Mouse (Mus musculus) kidney, embryonic 15.5 days (tissue): Measurements from ENCODE around the gene Pip4k2b. TPM values are rescaled to one million over a fixed set of nuclear protein-coding genes. Genes with fewer than 3 reads are reported as not detected.

Experiments
- ATAC-seq: fragments of 200-750 bp; cut with Nextera tagmentation; replicated peaks from 2 replicates; pipeline ENCODE4 v1.8.0; 2017; ENCODE audit warnings: moderate TSS enrichment; ENCODE audit not compliant: low FRiP score
- H3K27ac ChIP-seq: fragments of 300-500 bp; sonication (generic); 2 replicates; pipeline ENCODE4 v1.5.1; 2015; ENCODE audit warnings: mild to moderate bottlenecking, inconsistent platforms
- H3K27me3 ChIP-seq: fragments of 300-500 bp; sonication (generic); 2 replicates; pipeline ENCODE4 v1.6.1; 2015; ENCODE audit warnings: inconsistent platforms
- H3K36me3 ChIP-seq: fragments of 300-500 bp; sonication (generic); 2 replicates; pipeline ENCODE4 v1.6.1; 2015; ENCODE audit warnings: inconsistent platforms
- H3K4me1 ChIP-seq: fragments of 300-500 bp; sonication (generic); 2 replicates; pipeline ENCODE4 v1.6.1; 2015; ENCODE audit warnings: inconsistent platforms
- H3K4me2 ChIP-seq: fragments of 300-500 bp; sonication (generic); 2 replicates; pipeline ENCODE4 v1.6.1; 2015; ENCODE audit warnings: moderate library complexity, mild to moderate bottlenecking, inconsistent platforms
- H3K4me3 ChIP-seq: fragments of 300-500 bp; sonication (generic); replicated peaks from 2 replicates; pipeline ENCODE4 v1.5.1; 2015; ENCODE audit warnings: mild to moderate bottlenecking, inconsistent platforms
- H3K9ac ChIP-seq: fragments of 300-500 bp; sonication (generic); 2 replicates; pipeline ENCODE4 v1.6.1; 2015; ENCODE audit warnings: mild to moderate bottlenecking, inconsistent platforms
- H3K9me3 ChIP-seq: fragments of 300-500 bp; sonication (generic); replicated peaks from 2 replicates; pipeline ENCODE4 v1.6.1; 2016; ENCODE audit warnings: inconsistent platforms
- WGBS: fragments of 180-500 bp; shearing (Covaris S2); methylation state at CpG from one replicate; pipeline ENCODE4 v1.1.7; 2015; ENCODE audit warnings: mixed read lengths; 5-methylcytosine and 5-hydroxymethylcytosine counted together
- polyA plus RNA-seq: library from polyadenylated mRNA; unstranded; fragments of >200 nt; fragmentation: Nextera tagmentation; extraction: Ambion mirVana; gene quantifications from 2 replicates; pipeline ENCODE4 v1.2.1, GENCODE M21; 2015

Gene Pip4k2b
- polyA plus RNA-seq, 1 experiment from 2014 or later: 1.8 TPM

DNA sequence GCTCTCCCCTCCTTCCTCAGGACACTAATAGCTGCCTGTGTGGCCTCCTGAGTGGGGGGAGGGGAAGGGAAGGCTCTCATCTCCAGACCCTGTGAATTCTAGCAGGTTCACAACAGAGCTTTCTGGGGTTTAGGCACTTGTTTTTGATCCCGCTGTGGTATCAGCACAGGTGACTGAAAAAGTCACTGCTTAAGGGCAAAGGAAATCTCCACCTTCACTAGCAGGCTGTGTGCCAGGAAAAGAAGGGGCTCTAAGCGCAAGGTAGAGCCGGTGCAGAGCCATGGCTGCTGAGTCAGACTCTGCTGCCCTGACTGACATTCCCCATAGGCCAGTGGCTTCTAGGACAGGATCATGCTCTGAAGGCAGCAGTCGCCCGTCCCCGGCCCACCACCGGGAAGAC is 15.8 kb downstream of the Pip4k2b start:
- Histone ChIP-seq H3K4me1 (peaks cover 4% of the 10 kb centered on the region), H3K27me3 (no peaks in the 10 kb centered on the region), H3K9ac (no peak overlapping the region), H3K36me3 (peaks cover 86% of the 10 kb centered on the region), H3K4me3 (no peak overlapping the region), H3K9me3 (no peaks in the 10 kb centered on the region), H3K27ac (no peak overlapping the region), H3K4me2 (no peak overlapping the region)
- no peak for ATAC-seq
- WGBS: 76% methylated on average over 7 of the region's 7 CpGs

DNA sequence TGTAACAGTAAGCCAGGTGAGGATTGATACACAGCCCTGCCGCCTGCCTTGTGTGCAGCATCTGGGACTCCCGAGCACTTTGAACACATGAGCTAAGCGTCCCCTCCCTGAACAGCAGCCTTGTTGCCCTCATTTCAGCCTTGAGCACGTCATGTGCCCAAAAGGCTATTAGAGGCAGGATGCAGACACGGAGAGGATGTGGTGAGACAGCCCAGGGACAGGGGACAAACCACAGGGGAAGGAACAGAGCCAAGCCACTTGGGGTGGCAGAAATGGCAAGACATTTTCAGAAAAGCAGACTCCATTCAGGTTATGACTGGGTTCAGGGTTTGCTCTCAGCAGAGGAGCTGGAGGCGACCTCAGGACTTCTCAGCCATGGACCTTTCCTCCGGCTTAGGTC is 16.2 kb downstream of the Pip4k2b start:
- no peak for ATAC-seq
- Histone ChIP-seq H3K9ac (no peak overlapping the region), H3K27me3 (no peaks in the 10 kb centered on the region), H3K4me2 (no peak overlapping the region), H3K27ac (no peak overlapping the region), H3K4me1 (peaks cover 5% of the 10 kb centered on the region; the same call in 1 of the 2 replicates), H3K4me3 (no peak overlapping the region), H3K36me3 (peaks cover 90% of the 10 kb centered on the region), H3K9me3 (no peaks in the 10 kb centered on the region)
- WGBS: 62% methylated on average over 7 of the region's 7 CpGs

DNA sequence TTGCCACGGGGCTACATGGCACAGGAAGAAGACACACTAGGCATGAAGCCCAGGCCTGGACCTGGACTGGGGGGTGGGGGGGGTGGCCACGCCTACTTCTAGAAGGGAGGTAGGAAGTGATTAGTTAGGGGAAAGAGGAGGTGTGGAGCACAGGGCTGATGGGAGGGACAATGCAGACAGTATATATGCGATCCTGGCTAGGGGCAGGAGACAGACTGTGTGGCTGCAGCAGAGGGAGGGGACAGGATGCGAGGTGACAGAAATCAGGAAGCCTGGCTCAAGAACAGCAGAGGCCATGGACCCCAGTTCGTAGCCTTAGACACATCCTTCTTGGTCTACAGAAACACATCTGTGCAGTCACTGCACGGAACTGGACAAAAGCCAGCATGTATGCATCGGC is 20.8 kb downstream of the Pip4k2b start:
- peak; percentile 58; the same call in 1 of the 2 replicates for ATAC-seq
- peak overlapping the region; percentile 24; the same call in 1 of the 2 replicates for H3K27ac ChIP-seq
- WGBS: 69% methylated on average over 7 of the region's 7 CpGs

DNA sequence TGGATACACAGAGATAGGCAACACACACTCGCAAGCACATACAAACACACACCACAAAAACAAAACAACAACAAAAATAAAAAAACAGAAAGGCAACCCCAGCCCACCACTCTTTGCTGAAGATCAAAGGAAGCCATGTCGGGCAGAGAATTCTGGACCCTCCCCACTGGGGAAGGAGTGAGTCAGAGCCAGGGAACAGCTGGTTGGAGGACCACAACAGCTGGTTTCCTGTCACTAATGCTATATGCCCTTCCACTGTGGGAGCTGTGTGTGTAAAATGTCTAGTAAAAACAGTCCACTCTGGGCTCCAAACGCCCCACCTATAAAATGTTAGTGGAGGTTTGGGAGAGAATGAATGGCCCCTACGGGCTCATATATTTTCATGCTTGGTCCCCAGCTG is 23.2 kb downstream of the Pip4k2b start:
- no peak overlapping the region for H3K27ac ChIP-seq
- no peaks in the 10 kb centered on the region for H3K9me3 ChIP-seq
- 83% methylated on average over 4 of the region's 4 CpGs for WGBS
- H3K4me3 ChIP-seq: no peak overlapping the region
- no peak overlapping the region for H3K4me2 ChIP-seq
- no peaks in the 10 kb centered on the region for H3K27me3 ChIP-seq
- H3K36me3 ChIP-seq: peaks cover 95% of the 10 kb centered on the region
- no peak overlapping the region for H3K9ac ChIP-seq
- H3K4me1 ChIP-seq: peaks cover 9% of the 10 kb centered on the region; the same call in 1 of the 2 replicates
- ATAC-seq: no peak

More for the DNA sequence above, 20.8 kb downstream of the Pip4k2b start:
- no peak overlapping the region for H3K9ac ChIP-seq
- no peak overlapping the region for H3K4me3 ChIP-seq
- peaks cover 9% of the 10 kb centered on the region; the same call in 1 of the 2 replicates for H3K4me1 ChIP-seq
- H3K36me3 ChIP-seq: peaks cover 97% of the 10 kb centered on the region
- no peaks in the 10 kb centered on the region for H3K27me3 ChIP-seq
- H3K4me2 ChIP-seq: no peak overlapping the region
- no peaks in the 10 kb centered on the region for H3K9me3 ChIP-seq

DNA sequence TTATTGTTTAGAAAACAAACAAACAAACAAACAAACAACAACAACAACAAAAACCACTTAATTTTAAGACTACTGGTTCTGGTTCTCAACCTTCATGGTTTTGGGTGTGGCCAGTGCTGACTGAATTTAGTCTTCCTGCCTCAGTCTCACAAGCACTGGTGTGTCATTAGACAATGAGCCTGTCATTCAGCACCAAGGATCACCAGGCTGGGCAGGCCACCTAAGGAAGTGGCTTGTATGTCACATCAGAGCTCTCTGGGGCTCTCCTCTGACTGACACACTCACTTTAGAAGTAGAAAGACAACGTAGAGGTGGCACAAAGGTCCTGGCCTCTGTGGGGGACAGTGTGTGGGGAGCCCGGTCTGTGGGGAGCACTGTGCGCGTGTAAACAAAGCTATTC is 25.5 kb downstream of the Pip4k2b start:
- no peak overlapping the region for H3K9ac ChIP-seq
- peaks cover 9% of the 10 kb centered on the region; the same call in 1 of the 2 replicates for H3K4me1 ChIP-seq
- no peak overlapping the region for H3K4me2 ChIP-seq
- peaks cover 88% of the 10 kb centered on the region for H3K36me3 ChIP-seq
- no peak for ATAC-seq
- 85% methylated on average over 4 of the region's 4 CpGs for WGBS
- H3K4me3 ChIP-seq: no peak overlapping the region
- no peak overlapping the region for H3K27ac ChIP-seq
- no peaks in the 10 kb centered on the region for H3K27me3 ChIP-seq
- no peaks in the 10 kb centered on the region for H3K9me3 ChIP-seq

DNA sequence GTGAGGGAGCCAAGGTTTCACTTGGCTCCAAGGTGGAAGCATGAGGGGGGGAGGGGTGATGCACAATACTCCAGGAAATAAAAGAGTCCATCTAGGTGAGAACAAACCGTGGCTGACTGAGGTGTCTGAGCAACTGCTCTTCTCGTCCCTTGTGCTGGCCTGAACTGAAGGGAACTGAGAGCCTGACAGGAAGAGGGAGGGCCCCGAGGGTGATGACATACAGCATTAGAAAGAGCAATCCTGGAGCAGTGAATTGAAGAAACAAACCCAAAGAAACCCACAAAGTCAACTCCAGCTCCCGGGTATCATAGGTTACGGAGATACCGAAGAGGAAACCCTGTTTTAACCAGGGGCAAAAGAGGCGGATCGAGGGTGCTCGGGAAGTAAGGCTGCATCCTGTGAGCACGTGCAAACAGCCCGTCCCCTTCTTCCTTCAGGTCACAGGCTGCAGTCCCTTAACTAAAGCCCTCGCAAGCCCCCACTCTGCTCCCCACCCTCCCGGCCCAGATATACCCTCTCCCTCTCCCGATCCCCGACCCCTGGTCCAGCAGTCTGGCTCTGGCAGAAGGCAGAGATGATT is 26.1 kb downstream of the Pip4k2b start:
- H3K27me3 ChIP-seq: no peaks in the 10 kb centered on the region
- peaks cover 5% of the 10 kb centered on the region; the same call in 1 of the 2 replicates for H3K4me1 ChIP-seq
- H3K27ac ChIP-seq: no peak overlapping the region
- H3K9ac ChIP-seq: no peak overlapping the region
- peaks cover 89% of the 10 kb centered on the region for H3K36me3 ChIP-seq
- no peak overlapping the region for H3K4me3 ChIP-seq
- 69% methylated on average over 15 of the region's 15 CpGs for WGBS
- H3K9me3 ChIP-seq: no peaks in the 10 kb centered on the region
- no peak overlapping the region for H3K4me2 ChIP-seq
- ATAC-seq: no peak

DNA sequence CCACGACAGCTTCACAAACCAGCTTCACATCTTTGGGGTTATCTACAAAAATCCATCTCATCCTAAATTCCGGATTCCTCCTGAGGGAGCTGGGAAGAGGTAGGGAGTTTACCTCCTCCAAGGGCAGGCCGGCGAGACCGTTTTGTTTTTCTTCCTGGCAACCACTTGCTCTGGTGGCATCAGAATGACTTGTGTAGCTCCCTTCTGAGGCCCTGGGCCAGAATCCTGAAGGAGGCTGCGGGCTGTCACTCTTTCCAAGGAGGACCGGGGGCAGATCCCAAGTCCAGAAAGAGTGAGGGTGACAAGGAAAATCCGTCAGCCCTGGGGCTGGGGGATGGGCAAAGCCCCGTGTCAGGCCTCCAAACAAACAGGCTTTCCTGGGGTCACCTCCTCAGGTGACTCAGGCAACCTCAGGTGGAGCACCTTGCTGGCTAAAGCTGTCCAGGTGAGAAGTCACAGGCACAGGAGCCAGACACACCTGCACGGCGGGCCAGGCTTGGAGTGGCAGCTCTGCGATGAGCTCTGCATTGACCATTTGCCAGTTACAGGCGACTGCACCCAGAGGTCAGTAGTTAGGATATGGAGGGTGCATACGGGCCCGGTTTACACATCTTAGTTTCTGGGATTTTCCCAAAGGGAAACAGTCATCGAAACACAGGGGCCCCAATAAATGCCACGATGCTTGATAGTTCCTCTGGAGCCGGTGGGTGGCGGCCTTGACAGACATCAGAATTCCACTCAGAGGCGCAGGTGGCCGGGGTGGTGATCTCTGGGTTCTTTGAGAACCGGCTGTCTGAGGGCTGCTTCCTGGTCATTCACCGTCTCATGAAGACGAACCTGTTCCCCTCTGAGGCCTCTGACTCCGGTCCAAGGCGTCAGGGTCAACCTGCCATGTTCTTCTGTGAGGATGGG is 26.9 kb downstream of the Pip4k2b start:
- 81% methylated on average over 26 of the region's 26 CpGs for WGBS
- no peaks in the 10 kb centered on the region for H3K9me3 ChIP-seq
- H3K27me3 ChIP-seq: no peaks in the 10 kb centered on the region
- ATAC-seq: no peak
- peaks cover 2% of the 10 kb centered on the region; the same call in 1 of the 2 replicates for H3K4me1 ChIP-seq
- H3K4me2 ChIP-seq: no peak overlapping the region
- peaks cover 90% of the 10 kb centered on the region for H3K36me3 ChIP-seq
- no peak overlapping the region for H3K27ac ChIP-seq
- no peak overlapping the region for H3K4me3 ChIP-seq
- H3K9ac ChIP-seq: no peak overlapping the region

DNA sequence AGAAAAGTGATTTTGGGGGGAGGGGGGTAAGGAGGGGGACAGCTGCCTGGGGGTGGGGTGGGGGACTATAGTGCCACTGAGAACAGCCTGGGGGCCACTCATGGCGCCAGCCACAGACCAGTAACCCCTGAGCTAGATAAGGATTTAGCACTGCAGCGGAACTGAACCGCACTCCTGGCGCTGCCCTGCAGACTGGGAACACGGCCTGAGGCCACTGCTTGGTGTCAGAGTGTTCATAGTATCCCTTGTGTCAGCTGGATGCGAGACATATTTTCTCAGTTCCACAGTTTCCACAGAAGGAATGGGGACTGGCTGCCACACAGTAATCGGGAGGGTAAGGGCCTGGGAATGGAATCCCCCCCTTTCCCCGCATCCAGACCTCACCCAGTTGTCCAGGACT is 28.5 kb downstream of the Pip4k2b start:
- 83% methylated on average over 8 of the region's 8 CpGs for WGBS
- H3K36me3 ChIP-seq: peaks cover 90% of the 10 kb centered on the region

DNA sequence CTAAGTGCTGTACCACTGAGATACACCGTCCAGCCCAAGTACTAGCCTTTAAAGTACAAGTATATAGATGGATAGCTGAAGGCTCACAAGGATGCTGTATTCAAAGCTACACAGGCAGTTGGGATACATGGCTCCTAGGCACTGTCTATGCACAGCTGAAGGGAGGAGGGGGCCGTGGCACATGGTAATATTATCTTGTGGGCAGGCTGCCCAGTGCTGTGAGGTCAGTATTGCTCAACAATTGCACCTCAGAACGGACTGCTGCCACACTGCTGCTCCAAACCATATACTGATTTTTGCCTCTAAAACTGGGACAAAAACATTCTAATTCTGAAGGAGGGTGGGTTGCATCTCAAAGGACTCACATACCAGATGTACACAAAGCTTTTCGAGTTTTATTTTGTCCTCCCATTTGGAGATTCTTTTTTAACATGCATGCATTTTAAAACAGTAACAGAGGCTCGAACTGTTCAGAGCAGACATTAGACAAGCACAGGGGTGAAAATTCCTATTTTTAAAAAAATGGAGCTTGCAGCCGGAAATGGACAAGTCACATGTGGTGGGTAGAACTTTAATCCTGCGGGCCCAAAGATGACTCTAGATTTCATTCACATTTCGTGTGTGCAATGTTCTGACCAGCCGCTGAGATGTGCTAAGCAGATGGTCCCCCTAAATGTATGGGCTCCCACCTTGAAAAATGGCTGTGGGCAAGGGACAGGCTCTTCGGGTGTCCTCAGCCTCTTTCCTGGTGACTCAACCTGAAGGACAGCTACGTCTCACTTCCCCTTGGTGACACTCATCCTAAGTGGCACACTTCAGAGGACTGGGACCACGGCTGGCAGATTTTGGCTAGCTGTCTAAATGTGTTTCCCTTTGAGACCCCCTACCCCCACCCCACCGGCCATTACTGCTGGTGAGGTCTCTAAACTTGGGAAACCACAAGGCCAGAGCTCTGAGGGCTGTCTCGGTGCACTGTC is 29.4 kb downstream of the Pip4k2b start:
- 89% methylated on average over 14 of the region's 14 CpGs for WGBS
- H3K9ac ChIP-seq: no peak overlapping the region
- no peak for ATAC-seq

More for the DNA sequence above, 28.5 kb downstream of the Pip4k2b start:
- ATAC-seq: no peak
- no peak overlapping the region for H3K27ac ChIP-seq
- no peaks in the 10 kb centered on the region for H3K4me1 ChIP-seq
- no peaks in the 10 kb centered on the region for H3K9me3 ChIP-seq
- H3K4me2 ChIP-seq: no peak overlapping the region
- no peak overlapping the region for H3K9ac ChIP-seq
- no peak overlapping the region for H3K4me3 ChIP-seq
- H3K27me3 ChIP-seq: no peaks in the 10 kb centered on the region

DNA sequence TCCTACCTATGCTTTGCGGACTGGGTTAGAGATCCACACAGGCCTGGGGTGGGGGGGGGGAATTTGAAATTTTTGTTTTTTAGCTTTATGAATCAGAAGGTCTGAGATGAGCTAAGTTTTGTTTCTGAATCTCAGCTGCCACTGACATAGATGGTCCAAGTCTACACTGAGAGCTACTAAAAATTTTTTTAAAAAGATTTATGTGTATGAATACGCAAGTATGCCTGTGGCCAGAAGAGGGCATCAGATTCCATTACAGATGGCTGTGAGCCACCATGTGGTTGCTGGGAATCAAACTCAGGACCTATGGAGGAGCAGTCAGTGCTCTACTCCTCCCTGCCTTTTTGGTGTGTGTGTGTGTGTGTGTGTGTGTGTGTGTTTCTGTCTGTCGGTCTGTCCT is 30.1 kb downstream of the Pip4k2b start:
- WGBS: 95% methylated on average over 3 of the region's 3 CpGs
- peaks cover 79% of the 10 kb centered on the region for H3K36me3 ChIP-seq

More for the DNA sequence above, 29.4 kb downstream of the Pip4k2b start:
- H3K27ac ChIP-seq: no peak overlapping the region
- no peaks in the 10 kb centered on the region for H3K4me1 ChIP-seq
- no peak overlapping the region for H3K4me3 ChIP-seq
- peaks cover 84% of the 10 kb centered on the region for H3K36me3 ChIP-seq
- no peaks in the 10 kb centered on the region for H3K9me3 ChIP-seq
- no peaks in the 10 kb centered on the region for H3K27me3 ChIP-seq
- no peak overlapping the region for H3K4me2 ChIP-seq

DNA sequence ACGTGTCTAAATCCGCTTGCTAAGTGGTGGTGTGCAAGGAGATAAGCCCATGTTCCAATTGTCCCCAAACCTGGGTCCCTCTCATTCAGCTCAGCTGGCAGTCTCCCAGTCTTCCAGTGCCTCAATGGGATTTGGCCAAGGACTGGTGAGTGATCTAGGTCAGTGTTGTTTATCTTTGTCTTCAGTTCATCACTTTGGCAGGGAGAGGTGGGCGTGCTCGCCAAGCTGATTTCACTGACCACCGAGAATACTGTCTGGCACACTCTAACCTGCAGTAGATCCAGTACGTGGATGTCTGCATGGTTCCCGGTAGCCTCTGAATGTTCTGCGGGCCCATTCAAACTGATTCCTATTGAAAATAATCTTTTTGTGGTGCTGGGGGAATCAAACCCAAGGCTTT is 30.6 kb downstream of the Pip4k2b start:
- Histone ChIP-seq H3K9ac (no peak overlapping the region), H3K36me3 (peaks cover 79% of the 10 kb centered on the region), H3K4me2 (no peak overlapping the region), H3K4me1 (no peaks in the 10 kb centered on the region), H3K27ac (no peak overlapping the region), H3K4me3 (no peak overlapping the region), H3K27me3 (no peaks in the 10 kb centered on the region), H3K9me3 (no peaks in the 10 kb centered on the region)
- ATAC-seq: no peak
- 86% methylated on average over 8 of the region's 8 CpGs for WGBS

More for the DNA sequence above, 30.1 kb downstream of the Pip4k2b start:
- Histone ChIP-seq H3K9ac (no peak overlapping the region), H3K4me1 (no peaks in the 10 kb centered on the region), H3K9me3 (no peaks in the 10 kb centered on the region), H3K27ac (no peak overlapping the region), H3K4me2 (no peak overlapping the region), H3K4me3 (no peak overlapping the region), H3K27me3 (no peaks in the 10 kb centered on the region)
- ATAC-seq: no peak
